Mouse (Mus musculus): ENCODE measurements around the gene 4933402D24Rik. TPM values are rescaled to one million over a fixed set of nuclear protein-coding genes. Genes with fewer than 3 reads are reported as not detected.
A peak's percentile ranks its signal among the peaks of the same experiment; 100 is the strongest.

Gene 4933402D24Rik
- polyA plus RNA-seq (2016; fragmentation: Nextera tagmentation; extraction: Ambion mirVana) = 0.19 and 0.25 TPM in 2 replicates

GRCm38 (mm10) chr1:63769167-63769566 lies at the start of gene 4933402D24Rik:
Gene 4933402D24Rik, minus strand, starts transcription at chr1:63769267.
- H3K36me3 ChIP-seq = no peaks in the 10 kb centered on the region
- no peak for ATAC-seq (ENCODE audit: low FRiP score, low read depth)
- H3K9ac ChIP-seq (replicated peaks) = no peak within 1 kb of the TSS
- no peak within 1 kb of the TSS for H3K4me3 ChIP-seq
- peaks cover 9% of the 10 kb centered on the region for H3K4me1 ChIP-seq
- peaks cover 8% of the 10 kb centered on the region; the same call in 1 of the 2 replicates for H3K27me3 ChIP-seq
- no peak within 1 kb of the TSS for H3K4me2 ChIP-seq (replicated peaks)
- 79% methylated on average over 5 of the region's 5 CpGs for WGBS
- H3K27ac ChIP-seq (replicated peaks) = no peak within 1 kb of the TSS
- H3K9me3 ChIP-seq = no peaks in the 10 kb centered on the region

- H3K4me1 ChIP-seq = no peaks in the 10 kb centered on the region
- no peaks in the 10 kb centered on the region for H3K36me3 ChIP-seq
- ATAC-seq (ENCODE audit: low FRiP score, low read depth) = no peak
- H3K4me2 ChIP-seq (replicated peaks) = no peak overlapping the region
- no peaks in the 10 kb centered on the region for H3K9me3 ChIP-seq
- no peak overlapping the region for H3K4me3 ChIP-seq
- H3K9ac ChIP-seq (replicated peaks) = no peak overlapping the region
- H3K27me3 ChIP-seq = no peaks in the 10 kb centered on the region
- WGBS = 83% methylated on average over 3 of the region's 3 CpGs
- no peak overlapping the region for H3K27ac ChIP-seq (replicated peaks)
Measured at GRCm38 (mm10) chr1:63808584-63808983, 39.5 kb upstream of the 4933402D24Rik start.

GRCm38 (mm10) chr1:63805095-63805494 lies 36.0 kb upstream of the 4933402D24Rik start:
- no peak for ATAC-seq (ENCODE audit: low FRiP score, low read depth)
- H3K9me3 ChIP-seq = no peaks in the 10 kb centered on the region
- no peak overlapping the region for H3K9ac ChIP-seq (replicated peaks)
- no peaks in the 10 kb centered on the region for H3K4me1 ChIP-seq
- H3K27ac ChIP-seq (replicated peaks) = no peak overlapping the region
- H3K36me3 ChIP-seq = no peaks in the 10 kb centered on the region
- no peak overlapping the region for H3K4me3 ChIP-seq
- no peaks in the 10 kb centered on the region for H3K27me3 ChIP-seq
- H3K4me2 ChIP-seq (replicated peaks) = no peak overlapping the region

- Histone ChIP-seq H3K27me3 (no peaks in the 10 kb centered on the region), H3K9me3 (no peaks in the 10 kb centered on the region), H3K4me1 (no peaks in the 10 kb centered on the region), H3K4me2 (replicated peaks) (no peak overlapping the region), H3K36me3 (no peaks in the 10 kb centered on the region), H3K4me3 (no peak overlapping the region), H3K27ac (replicated peaks) (no peak overlapping the region), H3K9ac (replicated peaks) (no peak overlapping the region)
- no peak for ATAC-seq (ENCODE audit: low FRiP score, low read depth)
Measured at GRCm38 (mm10) chr1:63794326-63794725, 25.3 kb upstream of the 4933402D24Rik start.

- no peaks in the 10 kb centered on the region for H3K27me3 ChIP-seq
- no peaks in the 10 kb centered on the region for H3K36me3 ChIP-seq
- no peaks in the 10 kb centered on the region for H3K4me1 ChIP-seq
- WGBS = 67% methylated on average over 4 of the region's 4 CpGs
- no peak overlapping the region for H3K4me2 ChIP-seq (replicated peaks)
- ATAC-seq (ENCODE audit: low FRiP score, low read depth) = no peak
- H3K4me3 ChIP-seq = no peak overlapping the region
- H3K9ac ChIP-seq (replicated peaks) = no peak overlapping the region
- no peak overlapping the region for H3K27ac ChIP-seq (replicated peaks)
- H3K9me3 ChIP-seq = 0 out of 2 replicates have a peak, but pooled peaks cover 3% of the 10 kb centered on the region
Measured at GRCm38 (mm10) chr1:63776902-63777630, 8.0 kb upstream of the 4933402D24Rik start.

GRCm38 (mm10) chr1:63776396-63776795 lies 7.3 kb upstream of the 4933402D24Rik start:
- Histone ChIP-seq H3K27me3 (no peaks in the 10 kb centered on the region), H3K4me2 (replicated peaks) (no peak overlapping the region), H3K9me3 (0 out of 2 replicates have a peak, but pooled peaks cover 3% of the 10 kb centered on the region), H3K9ac (replicated peaks) (no peak overlapping the region), H3K27ac (replicated peaks) (no peak overlapping the region), H3K36me3 (no peaks in the 10 kb centered on the region), H3K4me3 (no peak overlapping the region), H3K4me1 (no peaks in the 10 kb centered on the region)
- 78% methylated on average over 1 of the region's 1 CpGs for WGBS
- no peak for ATAC-seq (ENCODE audit: low FRiP score, low read depth)

- peaks cover 5% of the 10 kb centered on the region; the same call in 1 of the 2 replicates for H3K4me1 ChIP-seq
- H3K9ac ChIP-seq (replicated peaks) = no peak overlapping the region
- no peak for ATAC-seq (ENCODE audit: low FRiP score, low read depth)
- no peak overlapping the region for H3K4me3 ChIP-seq
- no peak overlapping the region for H3K27ac ChIP-seq (replicated peaks)
- H3K36me3 ChIP-seq = no peaks in the 10 kb centered on the region
- H3K27me3 ChIP-seq = peaks cover 8% of the 10 kb centered on the region; the same call in 1 of the 2 replicates
- H3K4me2 ChIP-seq (replicated peaks) = no peak overlapping the region
- WGBS = 77% methylated on average over 7 of the region's 7 CpGs
- H3K9me3 ChIP-seq = 0 out of 2 replicates have a peak, but pooled peaks cover 3% of the 10 kb centered on the region
Measured at GRCm38 (mm10) chr1:63770309-63770708, 1.2 kb upstream of the 4933402D24Rik start.

GRCm38 (mm10) chr1:63768112-63768511 lies 955 bp downstream of the 4933402D24Rik start:
- H3K4me2 ChIP-seq (replicated peaks) = no peak overlapping the region
- 78% methylated on average over 8 of the region's 8 CpGs for WGBS

GRCm38 (mm10) chr1:63764395-63764794 lies 4.7 kb downstream of the 4933402D24Rik start:
- peaks cover 8% of the 10 kb centered on the region; the same call in 1 of the 2 replicates for H3K27me3 ChIP-seq
- ATAC-seq (ENCODE audit: low FRiP score, low read depth) = 0 out of 2 replicates have a peak, but pooled peaks have one; percentile 24
- peak overlapping the region; percentile 13; the same call in 1 of the 2 replicates for H3K4me2 ChIP-seq (replicated peaks)
- H3K9ac ChIP-seq (replicated peaks) = no peak overlapping the region
- peaks cover 21% of the 10 kb centered on the region for H3K4me1 ChIP-seq
- 50% methylated on average over 7 of the region's 7 CpGs for WGBS
- H3K27ac ChIP-seq (replicated peaks) = peak overlapping the region; percentile 60
- no peak overlapping the region for H3K4me3 ChIP-seq
- H3K9me3 ChIP-seq = no peaks in the 10 kb centered on the region
- no peaks in the 10 kb centered on the region for H3K36me3 ChIP-seq

More at GRCm38 (mm10) chr1:63768112-63768511, 955 bp downstream of the 4933402D24Rik start:
- Histone ChIP-seq H3K9ac (replicated peaks) (no peak overlapping the region), H3K36me3 (no peaks in the 10 kb centered on the region), H3K9me3 (no peaks in the 10 kb centered on the region), H3K27ac (replicated peaks) (no peak overlapping the region), H3K27me3 (peaks cover 8% of the 10 kb centered on the region; the same call in 1 of the 2 replicates), H3K4me3 (no peak overlapping the region), H3K4me1 (peaks cover 20% of the 10 kb centered on the region)
- ATAC-seq (ENCODE audit: low FRiP score, low read depth) = no peak

GRCm38 (mm10) chr1:63763881-63764386 lies 5.1 kb downstream of the 4933402D24Rik start:
- peaks cover 21% of the 10 kb centered on the region for H3K4me1 ChIP-seq
- no peaks in the 10 kb centered on the region for H3K36me3 ChIP-seq
- H3K27me3 ChIP-seq = peaks cover 8% of the 10 kb centered on the region; the same call in 1 of the 2 replicates
- WGBS = 13% methylated on average over 7 of the region's 7 CpGs
- peak; percentile 71 for ATAC-seq (ENCODE audit: low FRiP score, low read depth)
- 0 out of 2 replicates have a peak overlapping the region, but pooled peaks have one; percentile 15 for H3K9ac ChIP-seq (replicated peaks)
- no peak overlapping the region for H3K4me3 ChIP-seq
- H3K27ac ChIP-seq (replicated peaks) = peak overlapping the region; percentile 60
- no peaks in the 10 kb centered on the region for H3K9me3 ChIP-seq
- peak overlapping the region; percentile 13; the same call in 1 of the 2 replicates for H3K4me2 ChIP-seq (replicated peaks)

- Histone ChIP-seq H3K27me3 (peaks cover 6% of the 10 kb centered on the region; the same call in 1 of the 2 replicates), H3K9ac (replicated peaks) (peak overlapping the region; percentile 15; the same call in 1 of the 2 replicates), H3K4me2 (replicated peaks) (no peak overlapping the region), H3K4me1 (peaks cover 21% of the 10 kb centered on the region), H3K4me3 (no peak overlapping the region), H3K27ac (replicated peaks) (peak overlapping the region; percentile 60), H3K9me3 (no peaks in the 10 kb centered on the region), H3K36me3 (no peaks in the 10 kb centered on the region)
- peak; percentile 80 for ATAC-seq (ENCODE audit: low FRiP score, low read depth)
- 13% methylated on average over 3 of the region's 3 CpGs for WGBS
Measured at GRCm38 (mm10) chr1:63763212-63763694, 5.8 kb downstream of the 4933402D24Rik start.

- Histone ChIP-seq H3K9me3 (no peaks in the 10 kb centered on the region), H3K27ac (replicated peaks) (no peak overlapping the region), H3K36me3 (peaks cover 19% of the 10 kb centered on the region), H3K4me3 (no peak overlapping the region), H3K9ac (replicated peaks) (no peak overlapping the region), H3K4me1 (no peaks in the 10 kb centered on the region), H3K27me3 (no peaks in the 10 kb centered on the region), H3K4me2 (replicated peaks) (no peak overlapping the region)
- no peak for ATAC-seq (ENCODE audit: low FRiP score, low read depth)
- 53% methylated on average over 2 of the region's 2 CpGs for WGBS
Measured at GRCm38 (mm10) chr1:63756005-63756404, 13.1 kb downstream of the 4933402D24Rik start.

Data from midbrain, embryonic 12.5 days (tissue).